Comparison of ENCODE assay signal across 9 mouse cellular contexts in genomic region chr1:79751186-79751585, GRCm38 (mm10). TPM values are rescaled to one million over a fixed set of nuclear protein-coding genes. Genes with fewer than 3 reads are reported as not detected.
DNase-seq lines count a peak whose midpoint lies in the region.
"Had no signal": no experiment of that assay in that cellular context is flagged by ENCODE, and none has a peak within 500 bp of the region (broad histone marks: within the 10 kb centered on the region; RNA-seq: fewer than 3 reads in every experiment).

No protein-coding gene starts in this region.

- H3K9me3 ChIP-seq in forebrain, embryonic 10.5 days, result no peaks in the 10 kb centered on the region; the same call in 1 of the 2 replicates

- 84% methylated on average over 5 of the region's 5 CpGs for WGBS in forebrain, embryonic 10.5 days

- no peak overlapping the region for H3K27ac ChIP-seq in forebrain, embryonic 10.5 days

- H3K4me1 ChIP-seq in forebrain, embryonic 10.5 days, result no peaks in the 10 kb centered on the region

- H3K27me3 ChIP-seq in forebrain, embryonic 10.5 days (ENCODE audit: poor library complexity, severe bottlenecking), result no peaks in the 10 kb centered on the region
- H3K27me3 ChIP-seq: Patski had no signal

- peak; percentile 17 to 18 for DNase-seq in spleen, postnatal 36 days (ENCODE audit: low spot score in 2 of 2)
- no peak for DNase-seq in spleen, postnatal 4 days (ENCODE audit: low spot score in 2 of 2)
- peak; percentile 59 to 62 for DNase-seq in heart, adult 9 months (ENCODE audit: low spot score in 2 of 2)
- DNase-seq in kidney, postnatal 10 days, result peak; percentile 24
- DNase-seq in skeletal muscle tissue, adult 2 months (ENCODE audit: low read depth, low spot score), result peak; percentile 23
- no peak for DNase-seq in c-Kit-positive CD71-positive TER-119-positive erythroid progenitor cells, embryonic 14.5 days (ENCODE audit: low spot score)
- no peak for DNase-seq in forebrain, embryonic 10.5 days (ENCODE audit: extremely low spot score, low spot score)
- DNase-seq in cerebellum, adult 9-11 months, result no peak

- peaks cover 9% of the 10 kb centered on the region; the same call in 1 of the 2 replicates for H3K36me3 ChIP-seq in forebrain, embryonic 10.5 days (replicated peaks)

- H3K4me3 ChIP-seq in forebrain, embryonic 10.5 days, result no peak overlapping the region

RNA-seq across cellular contexts. Expression of gene Mrpl44, which starts 24.6 kb away (rescaled TPM):
- polyA plus RNA-seq in forebrain, embryonic 10.5 days (2016; fragmentation: Nextera tagmentation; extraction: Ambion mirVana), result 64.2 and 67.4 TPM in 2 replicates

RNA-seq across cellular contexts. Expression of gene Wdfy1, which starts 24.8 kb away (rescaled TPM):
- 37.8 and 38.3 TPM in 2 replicates for polyA plus RNA-seq in forebrain, embryonic 10.5 days (2016; fragmentation: Nextera tagmentation; extraction: Ambion mirVana)

Comparison
In these comparisons a context has a peak if more than half of its experiments do, and no peak if none do; other contexts are left out.
1. DNase-seq: peak in spleen, postnatal 36 days (2 of 2), heart, adult 9 months (2 of 2), kidney, postnatal 10 days (single experiment) and skeletal muscle tissue, adult 2 months (single experiment); none in spleen, postnatal 4 days (0 of 2), c-Kit-positive CD71-positive TER-119-positive erythroid progenitor cells, embryonic 14.5 days (single experiment), forebrain, embryonic 10.5 days (single experiment) and cerebellum, adult 9-11 months (single experiment).